Mouse (Mus musculus): ENCODE results near the gene Fam71b.

Fam71b gene

GRCm38 (mm10) chr11:46431129-46431528, 34.8 kb downstream of the Fam71b start:
- DNase-seq (ENCODE audit: low spot score) = peak; percentile 81

GRCm38 (mm10) chr11:46435363-46435762, 39.0 kb downstream of the Fam71b start:
- DNase-seq (ENCODE audit: low spot score) = no peak

- peak; percentile 94 for DNase-seq (ENCODE audit: low spot score)
Observed at GRCm38 (mm10) chr11:46436760-46437458, 40.5 kb downstream of the Fam71b start, which contains the start of gene Med7. TSS of gene Med7 (plus strand) at chr11:46436925.

- no peak for DNase-seq (ENCODE audit: low spot score)
Observed at GRCm38 (mm10) chr11:46437459-46438000, 41.2 kb downstream of the Fam71b start.

GRCm38 (mm10) chr11:46439005-46439543, 42.7 kb downstream of the Fam71b start:
- DNase-seq (ENCODE audit: low spot score) = no peak

- DNase-seq (ENCODE audit: low spot score) = no peak
Observed at GRCm38 (mm10) chr11:46441774-46442173, 45.4 kb downstream of the Fam71b start.

- no peak for DNase-seq (ENCODE audit: low spot score)
Observed at GRCm38 (mm10) chr11:46443152-46443551, 46.8 kb downstream of the Fam71b start.

- no peak for DNase-seq (ENCODE audit: low spot score)
Observed at GRCm38 (mm10) chr11:46443979-46444378, 47.6 kb downstream of the Fam71b start.

- DNase-seq (ENCODE audit: low spot score) = no peak
Observed at GRCm38 (mm10) chr11:46446150-46446549, 49.8 kb downstream of the Fam71b start.

- no peak for DNase-seq (ENCODE audit: low spot score)
Observed at GRCm38 (mm10) chr11:46447644-46448484, 51.5 kb downstream of the Fam71b start.

- DNase-seq (ENCODE audit: low spot score) = no peak
Observed at GRCm38 (mm10) chr11:46449461-46450080, 53.2 kb downstream of the Fam71b start.

- no peak for DNase-seq (ENCODE audit: low spot score)
Observed at GRCm38 (mm10) chr11:46454453-46455045, 58.2 kb downstream of the Fam71b start, which contains the start of gene Havcr2. TSS of gene Havcr2 (plus strand) at chr11:46454935.

All from left cerebral cortex, adult 11 months (tissue).